Mouse (Mus musculus): Measurements from ENCODE around the gene Gm17571. TPM values are rescaled to one million over a fixed set of nuclear protein-coding genes. Genes with fewer than 3 reads are reported as not detected.

Gm17571 gene
- polyA plus RNA-seq, 1 experiment from 2014 or later, result not detected

- H3K27me3 ChIP-seq (replicated peaks), result no peaks in the 10 kb centered on the region
- H3K9ac ChIP-seq, result no peak overlapping the region
Measured at GRCm38 (mm10) chr9:13414230-13414766, 32.3 kb downstream of the Gm17571 start.

More at GRCm38 (mm10) chr9:13414230-13414766, 32.3 kb downstream of the Gm17571 start:
- Histone ChIP-seq H3K9me3 (no peaks in the 10 kb centered on the region), H3K4me2 (no peak overlapping the region), H3K27ac (no peak overlapping the region), H3K4me3 (replicated peaks) (no peak overlapping the region), H3K36me3 (no peaks in the 10 kb centered on the region), H3K4me1 (no peaks in the 10 kb centered on the region)
- ATAC-seq (ENCODE audit: insufficient read depth, low FRiP score, low read depth), result no peak

Other genes with a start within 250 kb of the Gm17571 start
- gene Jrkl, start 200.9 kb downstream of the Gm17571 start, polyA plus RNA-seq (2015; fragmentation: Nextera tagmentation; extraction: Ambion mirVana), result 10.1 and 10.5 TPM in 2 replicates
- gene Ccdc82, start 199.8 kb downstream of the Gm17571 start, polyA plus RNA-seq (2015; fragmentation: Nextera tagmentation; extraction: Ambion mirVana), result 8.6 and 10.8 TPM in 2 replicates
- gene Maml2, start 148.8 kb downstream of the Gm17571 start, polyA plus RNA-seq (2015; fragmentation: Nextera tagmentation; extraction: Ambion mirVana), result 8.5 and 9.0 TPM in 2 replicates

All from stomach, embryonic 15.5 days (tissue).